Mouse (Mus musculus) hindbrain, embryonic 14.5 days (tissue): ENCODE results near the gene BC028528. TPM values are rescaled to one million over a fixed set of nuclear protein-coding genes. Genes with fewer than 3 reads are reported as not detected.
"Not testable (repeated sequence)": the region's sequence is repeated elsewhere in the genome, so short reads cannot be mapped to it uniquely, and the experiment has no call there.

Source experiments
- ATAC-seq: fragments of 200-750 bp; cut with Nextera tagmentation; 2 replicates; pipeline ENCODE4 v1.8.0; 2017; ENCODE audit warnings: moderate number of reproducible peaks, mild to moderate bottlenecking, moderate TSS enrichment, moderate library complexity; ENCODE audit not compliant: low FRiP score
- DNase-seq: peaks from one replicate; pipeline ENCODE4 v3.0.0-alpha.2; 2015; ENCODE audit warnings: low spot score
- H3K27ac ChIP-seq: fragments of 300-500 bp; sonication (generic); 2 replicates; pipeline ENCODE4 v1.5.1; 2014; ENCODE audit warnings: mild to moderate bottlenecking, moderate library complexity
- H3K27me3 ChIP-seq: fragments of 300-500 bp; sonication (generic); 2 replicates; pipeline ENCODE4 v1.6.1; 2014; ENCODE audit warnings: mild to moderate bottlenecking, low read length, mixed read lengths; ENCODE audit not compliant: control insufficient read depth, insufficient read depth
- H3K36me3 ChIP-seq: fragments of 300-500 bp; sonication (generic); replicated peaks from 2 replicates; pipeline ENCODE4 v1.6.1; 2014; ENCODE audit not compliant: control insufficient read depth, insufficient read depth
- H3K4me1 ChIP-seq: fragments of 300-500 bp; sonication (generic); replicated peaks from 2 replicates; pipeline ENCODE4 v1.6.1; 2014; ENCODE audit warnings: antibody characterized with exemption, low read length, mixed read lengths; ENCODE audit not compliant: control insufficient read depth, insufficient read depth
- H3K4me2 ChIP-seq: fragments of 300-500 bp; sonication (generic); replicated peaks from 2 replicates; pipeline ENCODE4 v1.6.1; 2014; ENCODE audit warnings: mild to moderate bottlenecking, moderate library complexity
- H3K4me3 ChIP-seq: fragments of 300-500 bp; sonication (generic); replicated peaks from 2 replicates; pipeline ENCODE4 v1.5.1; 2014; ENCODE audit warnings: mild to moderate bottlenecking, low read length
- H3K9ac ChIP-seq: fragments of 300-500 bp; sonication (generic); 2 replicates; pipeline ENCODE4 v1.6.1; 2014
- H3K9me3 ChIP-seq: fragments of 300-500 bp; sonication (generic); 2 replicates; pipeline ENCODE4 v1.6.1; 2016; ENCODE audit warnings: low read length; ENCODE audit not compliant: control insufficient read depth
- WGBS: fragments of 180-500 bp; shearing (Covaris S2); extraction: QIAGEN DNeasy Blood & Tissue Kit; methylation state at CpG from one replicate; pipeline ENCODE4 v1.1.7; 2014; 5-methylcytosine and 5-hydroxymethylcytosine counted together
- polyA plus RNA-seq: library from polyadenylated mRNA; unstranded; fragments of >200 nt; fragmentation: Nextera tagmentation; extraction: Ambion mirVana; gene quantifications from 2 replicates; pipeline ENCODE4 v1.2.1, GENCODE M21; 2014

Gene BC028528
- polyA plus RNA-seq, 1 experiment from 2014 or later: 26.2 TPM

DNA sequence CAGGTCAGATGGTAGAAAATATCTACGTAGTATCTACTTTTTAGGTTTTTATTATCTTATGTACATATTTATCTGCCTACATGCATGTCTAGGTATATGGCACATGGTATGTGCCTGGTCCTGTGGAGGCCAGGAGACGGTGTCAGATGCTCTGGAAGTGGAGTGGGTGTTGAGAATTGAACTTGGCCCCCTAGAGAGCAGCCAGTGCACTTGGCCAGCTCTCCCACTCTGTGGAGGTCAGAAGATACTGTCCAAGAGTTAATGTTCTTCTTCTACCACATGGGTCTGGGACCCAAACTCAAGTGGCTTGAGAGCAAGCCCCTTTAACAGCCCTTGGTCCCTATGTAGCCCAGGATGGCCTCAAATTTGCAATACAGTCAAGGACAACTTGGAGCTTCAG lies 24.4 kb downstream of the BC028528 start:
- no peaks in the 10 kb centered on the region for H3K9me3 ChIP-seq
- H3K4me3 ChIP-seq: no peak overlapping the region
- peaks cover 10% of the 10 kb centered on the region for H3K4me1 ChIP-seq
- WGBS: 92% methylated on average over 2 of the region's 2 CpGs
- H3K9ac ChIP-seq: no peak overlapping the region
- H3K27ac ChIP-seq: no peak overlapping the region
- H3K36me3 ChIP-seq: peaks cover 38% of the 10 kb centered on the region
- H3K27me3 ChIP-seq: no peaks in the 10 kb centered on the region
- DNase-seq: no peak
- no peak overlapping the region for H3K4me2 ChIP-seq
- ATAC-seq: no peak

GRCm38 (mm10) chr3:95866071-95866470 lies 25.7 kb downstream of the BC028528 start:
- no peak overlapping the region for H3K9ac ChIP-seq
- no peak overlapping the region for H3K27ac ChIP-seq
- DNase-seq (no peak), ATAC-seq (no peak)
- no peaks in the 10 kb centered on the region for H3K27me3 ChIP-seq
- H3K36me3 ChIP-seq: peaks cover 38% of the 10 kb centered on the region
- 94% methylated on average over 5 of the region's 5 CpGs for WGBS
- H3K4me3 ChIP-seq: no peak overlapping the region
- peaks cover 6% of the 10 kb centered on the region; the same call in 1 of the 2 replicates for H3K4me1 ChIP-seq
- no peaks in the 10 kb centered on the region for H3K9me3 ChIP-seq
- no peak overlapping the region for H3K4me2 ChIP-seq

DNA sequence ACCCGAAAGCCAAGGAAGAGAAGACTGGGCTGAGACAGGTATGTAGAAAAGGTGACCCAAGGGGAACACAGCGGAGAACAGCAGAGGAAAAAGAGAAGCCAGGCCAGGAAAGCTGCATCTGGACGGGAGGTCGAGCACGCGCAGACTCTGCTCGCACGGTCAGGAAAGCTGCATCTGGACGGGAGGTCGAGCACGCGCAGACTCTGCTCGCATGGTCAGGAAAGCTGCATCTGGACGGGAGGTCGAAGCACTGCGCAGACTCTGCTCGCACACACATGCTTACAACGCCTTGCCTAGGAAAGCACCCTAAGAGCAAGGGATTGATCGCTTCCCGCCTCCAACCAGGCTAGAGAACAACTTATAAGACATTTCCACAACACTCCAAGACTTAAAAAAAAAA lies 26.2 kb downstream of the BC028528 start:
- no peak overlapping the region for H3K4me3 ChIP-seq

GRCm38 (mm10) chr3:95865050-95865449 lies 26.8 kb downstream of the BC028528 start:
- no peaks in the 10 kb centered on the region for H3K27me3 ChIP-seq
- 92% methylated on average over 5 of the region's 5 CpGs for WGBS
- no peak overlapping the region for H3K9ac ChIP-seq
- DNase-seq: no peak
- ATAC-seq: no peak
- H3K36me3 ChIP-seq: peaks cover 38% of the 10 kb centered on the region
- no peak overlapping the region for H3K4me3 ChIP-seq
- no peaks in the 10 kb centered on the region for H3K4me1 ChIP-seq
- no peak overlapping the region for H3K27ac ChIP-seq
- no peak overlapping the region for H3K4me2 ChIP-seq
- no peaks in the 10 kb centered on the region for H3K9me3 ChIP-seq

More for the DNA sequence above, 26.2 kb downstream of the BC028528 start:
- Histone ChIP-seq H3K9me3 (no peaks in the 10 kb centered on the region), H3K4me2 (no peak overlapping the region), H3K9ac (no peak overlapping the region), H3K36me3 (peaks cover 38% of the 10 kb centered on the region), H3K27ac (no peak overlapping the region), H3K27me3 (no peaks in the 10 kb centered on the region), H3K4me1 (peaks cover 3% of the 10 kb centered on the region; the same call in 1 of the 2 replicates)
- ATAC-seq (no peak), DNase-seq (no peak)
- WGBS: 94% methylated on average over 20 of the region's 20 CpGs

DNA sequence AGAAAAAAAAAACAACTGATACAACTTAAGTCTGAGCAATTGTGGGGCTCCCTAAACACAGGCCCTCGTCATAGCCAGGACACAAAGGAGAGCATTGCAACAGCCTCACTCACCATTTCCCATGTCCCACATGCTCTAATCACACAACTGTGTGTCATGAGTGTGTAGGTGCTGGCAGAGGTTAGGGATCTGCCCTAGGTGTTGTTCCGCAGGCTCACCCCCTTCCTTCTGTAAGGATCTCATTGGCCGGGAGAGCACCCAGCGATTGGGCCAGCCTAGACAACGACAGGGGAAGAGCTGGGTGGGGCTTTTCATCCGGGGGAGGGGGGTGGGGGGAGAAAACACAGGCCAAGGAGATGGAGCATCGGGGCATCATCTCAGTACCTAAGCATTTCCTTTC lies 28.2 kb downstream of the BC028528 start:
- H3K4me2 ChIP-seq: no peak overlapping the region
- H3K27me3 ChIP-seq: no peaks in the 10 kb centered on the region
- DNase-seq: no peak
- no peak overlapping the region for H3K27ac ChIP-seq
- no peak overlapping the region for H3K4me3 ChIP-seq
- H3K9me3 ChIP-seq: no peaks in the 10 kb centered on the region
- H3K4me1 ChIP-seq: no peaks in the 10 kb centered on the region
- no peak overlapping the region for H3K9ac ChIP-seq
- no peak for ATAC-seq
- H3K36me3 ChIP-seq: peaks cover 30% of the 10 kb centered on the region; the same call in 1 of the 2 replicates
- WGBS: 87% methylated on average over 7 of the region's 7 CpGs

DNA sequence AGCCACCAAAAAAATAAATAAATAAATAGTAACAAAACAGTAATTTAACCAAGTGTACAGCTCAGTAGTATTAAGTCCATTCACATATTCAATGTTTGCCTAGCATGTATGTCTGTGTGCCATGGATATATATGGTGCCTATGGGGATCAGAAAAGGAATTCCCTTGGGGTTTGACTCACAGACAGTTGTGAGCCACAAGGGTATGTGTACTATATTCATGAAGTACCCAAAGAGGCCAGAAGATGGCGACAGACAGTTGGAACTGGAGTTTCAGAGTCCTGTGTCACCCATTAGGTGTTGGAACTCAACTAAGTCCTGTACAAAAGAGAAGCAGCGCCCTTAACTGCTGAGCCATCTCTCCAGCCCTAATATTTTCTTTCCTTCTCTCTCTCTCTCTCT lies 30.0 kb downstream of the BC028528 start:
- Histone ChIP-seq H3K36me3 (peaks cover 17% of the 10 kb centered on the region; the same call in 1 of the 2 replicates), H3K9me3 (no peaks in the 10 kb centered on the region), H3K4me1 (no peaks in the 10 kb centered on the region), H3K9ac (no peak overlapping the region), H3K27me3 (no peaks in the 10 kb centered on the region), H3K4me3 (no peak overlapping the region), H3K27ac (no peak overlapping the region), H3K4me2 (no peak overlapping the region)
- ATAC-seq (peak; percentile 57), DNase-seq (peak; percentile 78)
- WGBS: 34% methylated on average over 2 of the region's 2 CpGs

- no peak overlapping the region for H3K9ac ChIP-seq
- no peak overlapping the region for H3K4me3 ChIP-seq
- DNase-seq (no peak), ATAC-seq (no peak)
- H3K36me3 ChIP-seq: peaks cover 16% of the 10 kb centered on the region; the same call in 1 of the 2 replicates
- no peak overlapping the region for H3K27ac ChIP-seq
- H3K4me1 ChIP-seq: 0 out of 2 replicates have a peak, but pooled peaks cover 1% of the 10 kb centered on the region
- H3K4me2 ChIP-seq: no peak overlapping the region
- no peaks in the 10 kb centered on the region for H3K27me3 ChIP-seq
- no peaks in the 10 kb centered on the region for H3K9me3 ChIP-seq
- WGBS: 76% methylated on average over 10 of the region's 10 CpGs
Observed at GRCm38 (mm10) chr3:95861216-95861615, 30.6 kb downstream of the BC028528 start.

DNA sequence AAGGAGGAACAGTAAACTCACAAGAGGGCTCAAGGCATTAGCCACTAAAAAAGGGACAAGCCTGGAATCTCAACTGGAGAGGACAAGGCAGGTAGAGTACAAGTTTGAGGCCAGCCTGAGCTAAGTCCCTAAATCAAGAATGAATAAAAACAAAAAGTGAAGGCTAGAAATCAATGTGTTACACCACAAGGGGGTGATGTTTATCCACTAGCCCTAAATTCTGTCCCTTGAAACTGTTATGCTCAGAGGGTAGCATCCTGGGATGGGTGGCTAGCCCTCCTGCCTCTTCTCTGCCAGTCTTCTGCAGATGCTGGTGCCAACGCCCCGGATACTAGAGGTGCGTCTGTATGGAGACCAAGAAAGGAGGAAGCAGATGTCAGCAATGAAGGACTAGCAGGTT lies 31.5 kb downstream of the BC028528 start:
- H3K36me3 ChIP-seq: peaks cover 13% of the 10 kb centered on the region; the same call in 1 of the 2 replicates

DNA sequence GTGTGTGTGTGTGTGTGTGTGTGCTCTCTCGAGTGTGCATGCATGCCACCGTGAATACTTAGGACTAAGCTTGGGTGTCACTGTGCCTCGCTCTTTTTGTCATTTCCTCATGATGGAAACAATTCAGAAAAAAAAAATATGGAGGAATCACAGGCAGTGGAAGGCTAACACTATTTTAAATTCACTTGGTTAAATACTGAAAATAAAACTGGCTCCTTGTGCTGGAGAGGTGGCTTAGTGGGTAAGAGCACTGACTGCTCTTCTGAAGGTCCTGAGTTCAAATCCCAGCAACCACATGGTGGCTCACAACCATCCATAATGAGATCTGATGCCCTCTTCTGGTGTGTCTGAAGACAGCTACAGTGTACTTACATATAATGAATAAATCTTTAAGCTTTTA lies 33.5 kb downstream of the BC028528 start:
- not testable (repeated sequence) for DNase-seq, H3K4me2 ChIP-seq, H3K27me3 ChIP-seq, H3K9ac ChIP-seq, H3K4me3 ChIP-seq, H3K27ac ChIP-seq, H3K36me3 ChIP-seq, H3K9me3 ChIP-seq, ATAC-seq
- H3K4me1 ChIP-seq: peaks cover 11% of the 10 kb centered on the region
- 94% methylated on average over 3 of the region's 3 CpGs for WGBS

More for the DNA sequence above, 31.5 kb downstream of the BC028528 start:
- Histone ChIP-seq H3K4me3 (no peak overlapping the region), H3K9ac (no peak overlapping the region), H3K4me2 (no peak overlapping the region), H3K9me3 (no peaks in the 10 kb centered on the region), H3K27ac (no peak overlapping the region), H3K27me3 (no peaks in the 10 kb centered on the region), H3K4me1 (0 out of 2 replicates have a peak, but pooled peaks cover 3% of the 10 kb centered on the region)
- 83% methylated on average over 3 of the region's 3 CpGs for WGBS
- ATAC-seq (no peak), DNase-seq (no peak)

GRCm38 (mm10) chr3:95857050-95857449 lies 34.8 kb downstream of the BC028528 start:
- 78% methylated on average over 1 of the region's 1 CpGs for WGBS
- ATAC-seq: not testable (repeated sequence)

More at GRCm38 (mm10) chr3:95857050-95857449, 34.8 kb downstream of the BC028528 start:
- H3K4me3 ChIP-seq, H3K9me3 ChIP-seq, DNase-seq, H3K27ac ChIP-seq, H3K27me3 ChIP-seq, H3K9ac ChIP-seq, H3K4me2 ChIP-seq: not testable (repeated sequence)
- peaks cover 16% of the 10 kb centered on the region for H3K36me3 ChIP-seq
- peaks cover 11% of the 10 kb centered on the region for H3K4me1 ChIP-seq
